Mouse (Mus musculus) liver, adult 2 months (tissue): Measurements from ENCODE around the gene Rab27a.

Source experiments
- CTCF ChIP-seq: fragments of 200-500 bp; IDR thresholded peaks from 2 replicates; pipeline ENCODE4 v1.5.1; 2011; ENCODE audit warnings: low read depth, low read length, control low read depth
- POLR2A ChIP-seq: fragments of 200-500 bp; IDR thresholded peaks from 2 replicates; pipeline ENCODE4 v1.6.1; 2011; ENCODE audit warnings: low read length, control low read depth; ENCODE audit not compliant: insufficient read depth; ENCODE audit errors: extremely low read depth

DNA sequence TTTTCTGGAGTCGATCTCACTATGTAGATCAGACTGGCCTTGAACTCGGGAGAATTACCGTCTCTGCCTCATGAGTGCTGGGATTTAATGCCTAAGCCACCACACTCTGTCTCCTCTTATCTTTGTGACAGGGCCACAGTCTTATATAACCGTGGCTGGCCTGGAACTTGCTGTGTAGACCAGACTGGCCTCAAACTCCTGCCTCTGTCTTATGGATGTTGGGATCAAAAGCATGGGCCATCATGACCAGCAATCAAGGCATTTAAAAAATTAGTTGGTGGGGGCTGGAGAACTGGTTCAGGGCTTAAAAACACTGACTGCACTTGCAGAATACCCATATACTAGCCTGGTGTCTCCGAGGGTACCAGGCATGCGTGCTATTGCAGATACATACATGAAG lies 4.6 kb upstream of the Rab27a start, which contains the start of gene Pigb:
- TF ChIP-seq CTCF (no peak), POLR2A (no peak)
